Mouse (Mus musculus): ENCODE results near the gene Gpx2. TPM values are rescaled to one million over a fixed set of nuclear protein-coding genes. Genes with fewer than 3 reads are reported as not detected.

Gene Gpx2
- total RNA-seq, 2 experiments from 2014 or later, result 0.20 TPM; not detected in 1

- DNase-seq (ENCODE audit: extremely low spot score in 1 of 2, low spot score in 1 of 2), result peak; percentile 7 to 18
These were observed 29.3 kb downstream of the Gpx2 start for GRCm38 (mm10) chr12:76765901-76766630.

- peak; percentile 76 to 82 for DNase-seq (ENCODE audit: extremely low spot score in 1 of 2, low spot score in 1 of 2)
These were observed 30.0 kb downstream of the Gpx2 start, which contains the start of the genes Churc1 and Fntb for GRCm38 (mm10) chr12:76765354-76765851. Churc1 (plus strand) TSS chr12:76765538. Fntb (plus strand) TSS chr12:76765589.

- peak in 1 of 2 experiments; percentile 31 for DNase-seq (ENCODE audit: extremely low spot score in 1 of 2, low spot score in 1 of 2)
These were observed 42.6 kb downstream of the Gpx2 start for GRCm38 (mm10) chr12:76752652-76753318.

GRCm38 (mm10) chr12:76750866-76751459 lies 44.4 kb downstream of the Gpx2 start:
- no peak for DNase-seq (ENCODE audit: extremely low spot score in 1 of 2, low spot score in 1 of 2)

Other genes with a start within 250 kb of the Gpx2 start
- gene Sptb, start 85.0 kb downstream of the Gpx2 start, total RNA-seq (2021), result 100 to 1,000 TPM; 119 to 124 TPM
- 10 to 100 TPM; 38.0 to 39.8 TPM for gene Churc1, start 30.0 kb downstream of the Gpx2 start, total RNA-seq (2021)
- gene Fntb, start 30.0 kb downstream of the Gpx2 start, total RNA-seq (2021), result 10 to 100 TPM; 25.1 to 25.8 TPM
- 100 to 1,000 TPM; 193 to 201 TPM for gene Rab15, start 27.4 kb upstream of the Gpx2 start, total RNA-seq (2021)
- 10 to 100 TPM; 63.6 to 71.3 TPM for gene Max, start 166.6 kb upstream of the Gpx2 start, total RNA-seq (2021)

Measured in layer of hippocampus, postnatal 25 days (tissue).